Mouse (Mus musculus): ENCODE results near the gene Iffo1. TPM values are rescaled to one million over a fixed set of nuclear protein-coding genes. Genes with fewer than 3 reads are reported as not detected.
"Not testable (repeated sequence)": the region's sequence is repeated elsewhere in the genome, so short reads cannot be mapped to it uniquely, and the experiment has no call there.

Iffo1 gene
- polyA plus RNA-seq, 1 experiment from 2014 or later = 19.0 TPM

- no peak for DNase-seq (ENCODE audit: low spot score)
These were observed 16.1 kb downstream of the Iffo1 start for GRCm38 (mm10) chr6:125160854-125161760.

- DNase-seq (ENCODE audit: low spot score) = peak; percentile 86
These were observed 16.9 kb downstream of the Iffo1 start for GRCm38 (mm10) chr6:125161971-125162370.

- DNase-seq (ENCODE audit: low spot score) = not testable (repeated sequence)
These were observed 17.7 kb downstream of the Iffo1 start for GRCm38 (mm10) chr6:125162615-125163305.

GRCm38 (mm10) chr6:125163801-125164657, 19.0 kb downstream of the Iffo1 start:
- DNase-seq (ENCODE audit: low spot score) = peak; percentile 29

GRCm38 (mm10) chr6:125164672-125165327, 19.8 kb downstream of the Iffo1 start:
- peak; percentile 71 for DNase-seq (ENCODE audit: low spot score)

GRCm38 (mm10) chr6:125165328-125165891, 20.4 kb downstream of the Iffo1 start:
- peak; percentile 97 for DNase-seq (ENCODE audit: low spot score)

GRCm38 (mm10) chr6:125166051-125166751, 21.2 kb downstream of the Iffo1 start, which contains the start of gene Gapdh:
TSS of gene Gapdh (minus strand) at chr6:125166467.
- no peak for DNase-seq (ENCODE audit: low spot score)

- no peak for DNase-seq (ENCODE audit: low spot score)
These were observed 22.0 kb downstream of the Iffo1 start for GRCm38 (mm10) chr6:125166861-125167650.

- DNase-seq (ENCODE audit: low spot score) = no peak
These were observed 23.0 kb downstream of the Iffo1 start for GRCm38 (mm10) chr6:125168086-125168485.

- no peak for DNase-seq (ENCODE audit: low spot score)
These were observed 25.2 kb downstream of the Iffo1 start for GRCm38 (mm10) chr6:125170194-125170593.

GRCm38 (mm10) chr6:125172474-125172873, 27.4 kb downstream of the Iffo1 start:
- no peak for DNase-seq (ENCODE audit: low spot score)

- DNase-seq (ENCODE audit: low spot score) = no peak
These were observed 28.2 kb downstream of the Iffo1 start for GRCm38 (mm10) chr6:125173256-125173655.

- no peak for DNase-seq (ENCODE audit: low spot score)
These were observed 30.4 kb downstream of the Iffo1 start for GRCm38 (mm10) chr6:125175469-125175868.

- no peak for DNase-seq (ENCODE audit: low spot score)
These were observed 34.6 kb downstream of the Iffo1 start for GRCm38 (mm10) chr6:125179601-125180000.

GRCm38 (mm10) chr6:125182133-125182532, 37.1 kb downstream of the Iffo1 start:
- DNase-seq (ENCODE audit: low spot score) = no peak

- DNase-seq (ENCODE audit: low spot score) = no peak
These were observed 41.2 kb downstream of the Iffo1 start for GRCm38 (mm10) chr6:125186203-125186602.

- DNase-seq (ENCODE audit: low spot score) = no peak
These were observed 45.8 kb downstream of the Iffo1 start for GRCm38 (mm10) chr6:125190816-125191215.

- DNase-seq (ENCODE audit: low spot score) = peak; percentile 98
These were observed 46.4 kb downstream of the Iffo1 start, which contains the start of the genes Ncapd2 and Mrpl51 for GRCm38 (mm10) chr6:125191332-125192015. TSS of gene Ncapd2 (minus strand) at chr6:125191701. TSS of gene Mrpl51 (plus strand) at chr6:125191801.
